Mouse (Mus musculus): ENCODE measurements around the gene Rgs11. TPM values are rescaled to one million over a fixed set of nuclear protein-coding genes. Genes with fewer than 3 reads are reported as not detected.
"Not testable (repeated sequence)": the region's sequence is repeated elsewhere in the genome, so short reads cannot be mapped to it uniquely, and the experiment has no call there.

Rgs11 gene
- 1 to 10 TPM; 1.0 to 1.1 TPM for total RNA-seq (2021)
- long read RNA-seq, experiment 1: 0 reads
- long read RNA-seq, experiment 2, partial matches to known transcripts: 0 of 1 reads
- long read RNA-seq, experiment 2, other reads (novel, unspliced or antisense): 1 of 1 reads

DNA sequence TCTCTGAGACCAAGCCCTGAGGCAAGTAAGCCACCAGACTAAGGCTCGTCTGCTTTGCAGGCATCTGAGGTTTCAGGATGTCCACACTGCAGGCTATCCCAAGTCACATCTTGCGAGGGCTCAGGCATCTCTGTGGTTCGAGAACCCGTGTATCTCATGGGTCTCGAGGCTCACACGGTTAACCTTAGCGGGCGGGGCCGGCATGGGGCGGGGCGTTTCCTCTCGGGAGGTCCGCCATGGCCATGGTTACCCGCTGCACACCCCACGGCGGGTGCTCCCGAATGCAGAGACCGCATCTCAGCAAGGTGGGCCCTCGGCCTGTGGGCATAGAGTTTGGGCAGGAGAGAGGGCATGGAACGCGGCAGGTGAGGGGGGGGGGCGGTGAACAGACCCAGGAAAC lies at the start of gene Rgs11:
Gene Rgs11, plus strand, starts transcription at position 215 of the 400 bp plus-strand sequence.
- intact Hi-C loops (cut with DNase I): no loop called here
- DNase-seq: no peak

- DNase-seq: no peak
- intact Hi-C loops (cut with DNase I): no loop called here
These were observed 40.0 kb upstream of the Rgs11 start for GRCm38 (mm10) chr17:26162736-26163135.

GRCm38 (mm10) chr17:26168039-26168438 lies 34.7 kb upstream of the Rgs11 start:
- DNase-seq: no peak
- intact Hi-C loops (cut with DNase I): no loop called here

DNA sequence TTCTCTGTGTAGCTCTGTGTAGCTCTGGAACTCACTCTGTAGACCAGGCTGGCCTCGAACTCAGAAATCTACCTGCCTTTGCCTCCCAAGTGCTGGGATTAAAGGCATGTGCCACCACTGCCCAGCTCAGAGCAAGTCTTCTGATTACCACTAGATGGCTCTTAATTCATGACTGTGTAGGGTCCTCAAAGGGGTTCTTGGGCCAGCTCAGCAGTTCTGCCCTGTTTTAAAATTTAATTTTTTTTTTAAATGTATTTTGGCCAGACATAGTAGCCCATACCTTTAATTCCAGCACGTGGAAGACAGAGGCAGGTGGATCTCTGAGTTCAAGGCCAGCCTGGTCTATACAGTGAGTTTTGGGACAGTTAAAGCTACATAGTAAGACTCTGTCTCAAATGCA lies 27.5 kb upstream of the Rgs11 start:
- DNase-seq; intact Hi-C loops (cut with DNase I): not testable (repeated sequence)

DNA sequence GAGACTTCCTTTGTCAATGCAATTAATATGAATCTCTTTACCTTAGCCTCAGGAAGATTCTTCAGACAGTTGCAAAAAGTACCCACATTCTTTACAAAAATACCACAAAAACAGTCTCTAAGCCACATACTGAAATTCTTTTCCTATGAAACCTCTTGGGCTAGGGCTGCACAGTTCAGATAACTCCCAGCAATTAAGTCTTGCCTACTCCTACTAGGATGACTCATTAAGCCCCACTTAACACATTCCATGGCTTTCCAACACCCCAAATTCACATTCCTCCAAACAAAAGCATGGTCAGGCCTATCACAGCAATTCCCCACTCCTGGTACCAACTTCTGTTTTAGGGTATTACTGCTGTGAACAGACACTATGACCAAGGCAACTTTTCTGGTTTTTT lies 24.1 kb upstream of the Rgs11 start:
- intact Hi-C loops (cut with DNase I): no loop called here

DNA sequence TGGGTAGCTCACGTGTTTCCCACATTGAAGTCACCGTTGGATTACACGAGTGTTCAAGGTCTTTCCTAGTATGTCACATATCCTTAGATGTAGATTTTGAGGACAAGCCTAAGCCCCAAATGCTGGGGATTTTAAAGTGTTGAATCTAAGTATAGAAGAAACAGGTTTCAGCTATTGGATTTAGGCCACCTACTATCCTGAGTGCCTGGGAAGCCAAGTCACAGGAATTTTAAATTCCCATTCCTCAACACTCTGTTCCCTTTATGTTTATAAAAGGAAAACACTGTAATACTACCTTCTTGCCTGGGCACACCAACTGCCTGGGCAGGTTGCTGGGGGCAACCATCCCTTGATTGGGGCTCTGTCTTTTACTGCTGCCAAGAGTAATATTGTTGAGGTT lies 21.6 kb upstream of the Rgs11 start:
- DNase-seq: no peak

More for the DNA sequence above, 24.1 kb upstream of the Rgs11 start:
- no peak for DNase-seq

DNA sequence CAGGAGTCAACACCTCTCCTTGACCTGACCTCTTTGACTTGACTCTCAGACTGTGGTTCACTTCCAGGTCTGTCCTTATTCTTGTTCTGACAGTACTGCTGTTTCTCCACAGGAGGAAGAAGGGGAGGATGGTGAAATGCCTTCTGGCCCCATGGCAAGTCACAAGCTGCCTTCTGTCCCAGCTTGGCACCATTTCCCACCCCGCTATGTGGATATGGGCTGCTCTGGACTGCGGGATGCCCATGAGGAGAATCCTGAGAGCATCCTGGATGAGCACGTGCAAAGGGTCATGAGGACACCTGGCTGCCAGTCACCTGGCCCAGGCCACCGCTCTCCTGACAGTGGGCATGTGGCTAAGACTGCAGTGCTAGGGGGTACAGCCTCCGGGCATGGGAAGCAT lies 15.2 kb upstream of the Rgs11 start:
- no peak for DNase-seq
- intact Hi-C loops (cut with DNase I): no loop called here

More for the DNA sequence above, 21.6 kb upstream of the Rgs11 start:
- intact Hi-C loops (cut with DNase I): no loop called here

DNA sequence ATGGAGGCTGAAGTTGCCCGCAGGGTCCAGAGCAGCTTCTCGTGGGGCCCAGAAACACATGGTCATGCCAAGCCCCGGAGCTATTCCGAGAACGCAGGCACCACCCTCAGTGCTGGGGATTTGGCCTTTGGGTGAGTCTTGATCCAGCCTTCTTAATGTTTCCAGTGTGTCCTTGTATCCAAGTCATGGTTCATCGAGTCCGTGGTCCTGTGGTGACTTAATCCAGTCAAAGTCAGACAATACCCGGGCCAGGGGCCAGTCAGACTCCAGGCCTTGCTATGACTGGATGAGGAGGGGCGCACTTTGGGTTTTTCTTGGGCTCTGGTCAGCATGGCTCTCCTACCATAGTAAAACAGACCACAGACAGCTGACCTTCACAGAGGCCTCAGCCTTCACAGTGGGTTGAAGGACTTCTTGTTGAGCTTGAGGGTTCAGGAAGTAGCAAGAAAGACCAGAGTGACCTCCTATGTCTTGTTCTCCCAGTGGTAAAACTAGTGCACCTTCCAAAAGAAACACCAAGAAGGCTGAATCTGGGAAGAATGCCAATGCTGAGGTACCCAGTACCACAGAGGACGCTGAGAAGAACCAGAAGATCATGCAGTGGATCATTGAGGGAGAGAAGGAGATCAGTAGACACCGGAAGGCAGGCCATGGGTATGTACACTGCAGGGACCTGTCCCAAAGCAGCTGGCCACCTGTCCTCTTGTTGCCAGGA lies 14.5 kb upstream of the Rgs11 start:
- DNase-seq: no peak
- intact Hi-C loops (cut with DNase I): no loop called here

GRCm38 (mm10) chr17:26191486-26191885 lies 11.3 kb upstream of the Rgs11 start:
- DNase-seq; intact Hi-C loops (cut with DNase I): not testable (repeated sequence)

- intact Hi-C loops (cut with DNase I): no loop called here
These were observed 10.1 kb upstream of the Rgs11 start for GRCm38 (mm10) chr17:26192481-26193190.

DNA sequence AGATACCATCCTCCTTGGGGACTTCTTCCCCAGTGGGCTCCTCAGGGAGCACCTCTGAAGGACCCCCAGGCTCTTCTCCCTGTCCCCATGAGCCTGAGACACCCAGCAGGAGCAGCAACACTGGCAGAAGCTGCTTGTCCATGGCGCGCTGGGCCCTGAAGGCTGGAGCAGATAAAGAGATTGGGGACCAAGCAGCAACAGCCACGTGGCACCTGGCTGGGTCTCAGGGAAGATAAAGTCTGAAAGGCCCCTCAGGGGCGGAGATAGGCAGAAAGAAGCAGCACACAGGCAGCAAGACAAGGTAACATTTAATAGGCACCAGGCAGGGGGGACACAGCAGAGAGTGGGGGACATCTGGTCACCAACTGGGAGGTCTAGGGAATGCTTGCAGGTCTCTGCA lies 3.9 kb upstream of the Rgs11 start, which contains the start of gene Pdia2:
Gene Pdia2, minus strand, starts transcription at position 196 of the 400 bp plus-strand sequence.
- no peak for DNase-seq
- intact Hi-C loops (cut with DNase I): loop anchor here (5.0 kb wide), 1 partner anchor 33 kb away; no protein-coding TSS in a partner anchor

More at GRCm38 (mm10) chr17:26192481-26193190, 10.1 kb upstream of the Rgs11 start:
- DNase-seq: no peak

DNA sequence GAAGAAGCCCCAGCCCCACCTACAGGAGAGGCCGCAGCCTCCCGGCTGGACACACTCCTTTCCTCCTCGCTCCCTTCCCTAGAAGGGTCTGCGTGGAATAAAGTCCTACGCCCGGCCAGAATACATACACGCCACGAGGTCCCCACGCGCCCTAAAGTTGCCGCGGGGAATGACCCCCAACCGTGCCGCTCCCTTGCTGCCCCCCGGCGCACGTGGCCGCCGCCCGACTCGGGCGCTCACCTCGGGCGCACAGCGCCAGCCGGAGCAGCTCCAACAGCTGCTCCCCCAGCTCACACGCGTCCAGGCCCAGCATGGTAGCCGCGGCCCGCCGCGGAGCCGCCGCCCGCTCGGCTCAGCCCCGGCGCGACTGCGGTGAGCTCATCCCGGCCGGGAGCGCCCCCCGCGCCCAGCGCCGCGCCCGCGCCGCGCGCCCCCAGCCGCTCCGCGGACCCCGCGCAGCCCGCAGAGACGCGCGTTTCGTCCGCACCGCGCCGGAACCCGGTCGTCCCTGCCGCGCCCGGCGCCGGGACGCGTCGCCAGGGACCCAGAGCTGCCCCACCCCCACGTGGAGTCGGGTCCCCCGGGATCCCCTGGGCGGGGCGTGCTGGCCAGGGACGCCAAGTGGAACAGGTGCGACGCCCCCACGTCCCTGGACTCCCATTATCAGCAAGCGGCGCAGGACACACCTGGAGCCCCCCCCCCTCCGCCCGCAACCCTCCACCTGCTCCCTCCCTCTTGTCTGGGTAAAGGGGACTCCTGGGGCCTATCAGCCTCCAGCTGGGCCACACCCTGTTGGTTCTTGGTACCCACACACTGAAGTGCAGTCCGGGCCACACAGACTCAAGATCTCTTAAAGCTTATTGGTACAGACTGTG lies 1.7 kb upstream of the Rgs11 start:
- no peak for DNase-seq
- intact Hi-C loops (cut with DNase I): no loop called here

DNA sequence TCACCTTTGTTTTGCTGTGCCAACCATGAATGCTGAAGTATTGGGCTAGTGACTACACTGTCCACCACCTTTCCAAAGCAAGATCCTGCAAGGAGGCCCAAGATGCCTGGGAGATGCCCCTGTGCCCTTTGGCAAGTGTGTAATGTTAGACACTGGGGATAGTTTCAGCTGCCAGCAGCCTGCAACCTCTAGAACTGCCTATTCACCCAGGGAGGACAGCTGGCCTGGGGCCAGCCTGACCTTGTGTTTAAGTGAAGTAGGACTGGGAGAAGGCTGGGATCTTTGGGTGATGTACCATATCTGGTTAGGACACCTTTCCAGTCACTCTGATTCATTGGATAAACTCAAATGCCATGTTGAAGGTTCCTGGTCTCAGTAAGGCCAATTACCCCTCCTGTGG lies 753 bp upstream of the Rgs11 start:
- DNase-seq: no peak
- intact Hi-C loops (cut with DNase I): no loop called here

DNA sequence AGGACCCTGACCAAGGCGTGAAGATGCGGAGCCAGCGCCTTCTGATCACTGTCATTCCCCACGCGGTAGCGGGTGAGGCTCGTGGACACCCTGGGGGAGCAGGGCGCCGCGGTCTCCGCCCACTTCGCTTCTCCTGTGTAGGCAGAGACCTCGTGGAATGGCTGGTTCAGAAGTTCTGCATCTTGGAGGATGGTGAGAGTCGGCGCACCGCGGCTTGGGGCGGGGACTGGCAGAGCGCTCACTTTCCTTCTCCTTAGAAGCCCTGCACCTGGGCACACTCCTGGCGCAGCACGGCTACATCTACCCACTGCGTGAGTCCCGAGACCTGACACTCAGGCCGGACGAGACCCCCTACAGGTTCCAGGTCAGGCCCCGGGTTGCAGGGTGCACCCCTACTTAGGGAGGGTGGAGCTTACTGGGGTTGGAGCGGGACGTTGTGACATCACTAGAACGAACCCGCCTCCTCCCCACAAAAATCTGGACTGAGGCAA lies 615 bp downstream of the Rgs11 start:
- peak in 1 of 2 experiments; percentile 27 for DNase-seq
- intact Hi-C loops (cut with DNase I): no loop called here

GRCm38 (mm10) chr17:26204766-26205165 lies 2.0 kb downstream of the Rgs11 start:
- DNase-seq: no peak

GRCm38 (mm10) chr17:26206392-26206791 lies 3.6 kb downstream of the Rgs11 start:
- intact Hi-C loops (cut with DNase I): no loop called here
- no peak for DNase-seq

More at GRCm38 (mm10) chr17:26204766-26205165, 2.0 kb downstream of the Rgs11 start:
- intact Hi-C loops (cut with DNase I): no loop called here

DNA sequence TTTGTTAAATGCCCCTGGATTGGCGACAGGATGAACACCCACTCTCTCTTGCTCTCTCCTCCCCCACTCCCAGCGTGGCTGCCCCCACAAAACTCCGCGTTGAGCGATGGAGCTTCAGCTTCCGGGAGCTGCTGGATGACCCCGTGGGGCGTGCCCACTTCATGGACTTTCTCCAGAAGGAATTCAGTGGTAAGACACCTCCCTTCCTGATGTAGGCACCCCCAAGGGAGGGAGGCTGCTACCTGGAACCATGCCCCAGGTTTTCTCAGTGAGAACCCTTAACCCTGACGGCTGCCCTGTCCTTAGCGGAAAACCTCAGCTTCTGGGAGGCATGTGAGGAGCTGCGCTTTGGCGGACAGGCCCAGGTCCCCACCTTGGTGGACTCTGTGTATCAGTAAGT lies 4.9 kb downstream of the Rgs11 start, which contains the start of gene Arhgdig:
Gene Arhgdig, minus strand, starts transcription at position 101 of the 400 bp plus-strand sequence.
- no peak for DNase-seq
- intact Hi-C loops (cut with DNase I): no loop called here

GRCm38 (mm10) chr17:26212241-26212640 lies 9.5 kb downstream of the Rgs11 start:
- DNase-seq: no peak
- intact Hi-C loops (cut with DNase I): no loop called here

GRCm38 (mm10) chr17:26212681-26213080 lies 9.9 kb downstream of the Rgs11 start:
- intact Hi-C loops (cut with DNase I): no loop called here
- DNase-seq: no peak

DNA sequence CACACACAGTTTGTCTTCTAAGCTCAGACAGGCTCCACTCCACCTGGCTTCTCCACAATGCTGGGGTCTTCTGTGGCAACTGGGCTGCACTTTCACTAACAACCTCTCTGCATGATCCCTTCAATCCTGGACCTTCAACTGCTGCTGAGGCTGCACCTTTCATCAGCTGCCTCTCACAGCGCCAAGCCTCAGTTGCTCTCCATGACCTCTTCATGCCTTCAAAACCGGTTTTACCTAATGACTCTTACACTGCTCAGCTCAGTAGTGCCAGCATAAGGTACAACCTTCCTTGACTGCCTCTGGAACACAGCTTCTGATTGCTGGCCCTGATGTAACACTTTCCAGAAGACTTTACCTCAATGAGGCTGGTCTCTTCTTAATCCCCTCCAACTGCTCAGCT lies 18.8 kb downstream of the Rgs11 start:
- intact Hi-C loops (cut with DNase I): no loop called here
- no peak for DNase-seq

Data from gastrocnemius, postnatal 36 days (tissue).